Comparison of ENCODE assay signal across 18 mouse cellular contexts in the genomic region with DNA sequence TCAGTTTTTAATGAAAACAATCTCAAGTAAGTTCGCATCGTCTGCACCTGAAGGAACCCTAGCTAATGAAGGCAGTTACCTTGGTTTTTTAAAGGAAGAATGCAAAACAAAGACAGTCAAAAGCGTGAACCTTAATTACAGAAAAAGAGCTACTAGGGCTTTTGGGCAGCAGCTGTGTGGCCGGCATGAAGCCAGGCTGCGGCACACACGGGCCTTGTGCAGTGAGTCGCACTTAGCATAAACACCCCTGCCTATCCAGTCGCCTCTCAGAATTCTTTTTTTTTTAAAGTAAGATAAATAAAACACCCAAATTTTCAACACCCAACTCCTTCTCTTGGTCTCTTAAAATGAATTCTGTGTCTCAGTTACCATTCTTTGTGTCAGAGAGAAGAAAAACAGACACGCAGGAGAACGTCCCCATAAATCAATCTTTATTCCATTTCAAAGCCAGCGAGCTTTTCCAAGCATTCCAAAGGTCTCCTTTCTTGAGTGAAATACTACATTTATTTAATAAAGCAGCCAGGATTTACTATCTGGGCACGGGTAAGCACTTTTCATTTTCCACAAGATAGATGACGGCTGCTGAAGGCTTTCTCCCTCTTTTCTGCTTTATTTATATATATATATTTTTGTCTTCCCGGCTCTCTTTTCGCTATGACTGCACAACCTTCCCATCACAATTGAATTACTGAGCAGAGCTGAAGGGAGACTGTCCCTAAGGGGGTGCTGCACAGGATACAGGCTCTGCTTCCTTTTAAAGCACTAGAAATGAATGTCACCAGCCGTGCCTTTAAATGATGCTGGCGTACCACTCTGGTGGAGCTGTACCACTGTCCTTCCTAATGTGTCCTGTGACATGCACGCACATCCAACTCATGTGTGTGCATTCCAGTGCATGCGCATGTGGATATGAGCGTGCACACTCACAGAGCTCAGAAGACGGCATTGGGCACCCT. TPM values are rescaled to one million over a fixed set of nuclear protein-coding genes. Genes with fewer than 3 reads are reported as not detected.
DNase-seq lines count a peak whose midpoint lies in the region; ATAC-seq and TF ChIP-seq lines count a peak whose summit lies in the region.
"Had no signal": no experiment of that assay in that cellular context is flagged by ENCODE, and none has a peak within 500 bp of the region (broad histone marks: within the 10 kb centered on the region; RNA-seq: fewer than 3 reads in every experiment).

No protein-coding gene starts in this region.

- no peaks in the 10 kb centered on the region for H3K36me3 ChIP-seq in kidney, postnatal 0 days (ENCODE audit: insufficient read depth, low read length)
- no peaks in the 10 kb centered on the region for H3K36me3 ChIP-seq in neural tube, embryonic 12.5 days
- no peaks in the 10 kb centered on the region for H3K36me3 ChIP-seq in neural tube, embryonic 14.5 days (ENCODE audit: control insufficient read depth, insufficient read depth, low read length)
- H3K36me3 ChIP-seq: embryonic facial prominence, embryonic 12.5 days had no signal

- TF ChIP-seq CTCF in kidney, postnatal 0 days (IDR thresholded peaks at IDR 0.05; ENCODE audit: low read depth), result no peak

- no peak for ATAC-seq in cerebellum, adult (ENCODE audit: insufficient number of reproducible peaks, low FRiP score, low TSS enrichment)
- no peak for ATAC-seq in kidney, postnatal 0 days (replicated peaks; ENCODE audit: low FRiP score, low read depth)
- peak; percentile 71 for ATAC-seq in neural tube, embryonic 12.5 days (ENCODE audit: low FRiP score, low read depth)
- no peak for ATAC-seq in neural tube, embryonic 14.5 days (ENCODE audit: low read depth)

- no peak overlapping the region for H3K27ac ChIP-seq in kidney, postnatal 0 days
- no peak overlapping the region for H3K27ac ChIP-seq in neural tube, embryonic 12.5 days
- H3K27ac ChIP-seq in neural tube, embryonic 14.5 days (ENCODE audit: low read depth, low read length), result 0 out of 2 replicates have a peak overlapping the region, but pooled peaks have one; percentile 29
- H3K27ac ChIP-seq: embryonic facial prominence, embryonic 12.5 days; layer of hippocampus, adult 2 months; left cerebral cortex, adult 2 months had no signal

- no peaks in the 10 kb centered on the region for H3K9me3 ChIP-seq in kidney, postnatal 0 days (replicated peaks; ENCODE audit: low read length)
- H3K9me3 ChIP-seq in neural tube, embryonic 12.5 days, result no peaks in the 10 kb centered on the region
- H3K9me3 ChIP-seq in neural tube, embryonic 14.5 days (ENCODE audit: control insufficient read depth, low read length), result no peaks in the 10 kb centered on the region
- H3K9me3 ChIP-seq: embryonic facial prominence, embryonic 12.5 days had no signal

- no peaks in the 10 kb centered on the region for H3K4me1 ChIP-seq in kidney, postnatal 0 days (replicated peaks; ENCODE audit: insufficient read depth, low read length)
- peaks cover 3% of the 10 kb centered on the region; the same call in 1 of the 2 replicates for H3K4me1 ChIP-seq in neural tube, embryonic 12.5 days
- H3K4me1 ChIP-seq in neural tube, embryonic 14.5 days (ENCODE audit: control insufficient read depth, insufficient read depth, low read length), result peaks cover 11% of the 10 kb centered on the region; the same call in 1 of the 2 replicates

- no peaks in the 10 kb centered on the region for H3K27me3 ChIP-seq in kidney, postnatal 0 days (ENCODE audit: insufficient read depth, low read length)
- H3K27me3 ChIP-seq in neural tube, embryonic 12.5 days (replicated peaks), result no peaks in the 10 kb centered on the region
- H3K27me3 ChIP-seq in neural tube, embryonic 14.5 days (ENCODE audit: control insufficient read depth, insufficient read depth, low read length), result no peaks in the 10 kb centered on the region
- H3K27me3 ChIP-seq: embryonic facial prominence, embryonic 12.5 days had no signal

- DNase-seq in cerebellum, postnatal 10 days, result peak; percentile 66 to 79
- peak; percentile 61 for DNase-seq in kidney, postnatal 0 days (ENCODE audit: low spot score)
- DNase-seq in kidney, adult 11 months, result no peak
- no peak for DNase-seq in neural tube, embryonic 10.5 days (ENCODE audit: extremely low spot score, low spot score)
- DNase-seq in natural killer cell, adult 2 months (ENCODE audit: low spot score in 2 of 2), result no peak
- DNase-seq: kidney, adult 8-10 months; lung, adult 2 months; spleen, adult 18-20 months; thymus, postnatal 36 days had no signal

- WGBS in kidney, postnatal 0 days, result 41% methylated on average over 21 of the region's 21 CpGs
- WGBS in neural tube, embryonic 12.5 days, result 48% methylated on average over 21 of the region's 21 CpGs
- WGBS in neural tube, embryonic 14.5 days, result 38% methylated on average over 21 of the region's 21 CpGs

- H3K4me3 ChIP-seq in kidney, postnatal 0 days (replicated peaks; ENCODE audit: low read depth, low read length), result no peak overlapping the region
- no peak overlapping the region for H3K4me3 ChIP-seq in neural tube, embryonic 12.5 days
- no peak overlapping the region for H3K4me3 ChIP-seq in neural tube, embryonic 14.5 days (ENCODE audit: low read depth, low read length)
- H3K4me3 ChIP-seq: embryonic facial prominence, embryonic 12.5 days; layer of hippocampus, adult 2 months; left cerebral cortex, adult 2 months; myocyte had no signal

- H3K4me2 ChIP-seq in kidney, postnatal 0 days (ENCODE audit: low read length), result no peak overlapping the region
- H3K4me2 ChIP-seq in neural tube, embryonic 12.5 days (replicated peaks), result no peak overlapping the region
- no peak overlapping the region for H3K4me2 ChIP-seq in neural tube, embryonic 14.5 days (ENCODE audit: low read depth, low read length)
- H3K4me2 ChIP-seq: embryonic facial prominence, embryonic 12.5 days; heart, embryonic 11.5 days had no signal

- H3K9ac ChIP-seq in kidney, postnatal 0 days (ENCODE audit: low read depth, low read length), result no peak overlapping the region
- no peak overlapping the region for H3K9ac ChIP-seq in neural tube, embryonic 12.5 days
- no peak overlapping the region for H3K9ac ChIP-seq in neural tube, embryonic 14.5 days (replicated peaks; ENCODE audit: low read depth, low read length)
- H3K9ac ChIP-seq: embryonic facial prominence, embryonic 12.5 days had no signal

RNA-seq across cellular contexts. Expression of a gene that starts 39.0 kb away (rescaled TPM):
- 3.4 and 4.1 TPM in 2 replicates for polyA plus RNA-seq in kidney, postnatal 0 days (2015; fragmentation: Nextera tagmentation; extraction: Ambion mirVana)
- polyA plus RNA-seq in neural tube, embryonic 12.5 days (2016; fragmentation: Nextera tagmentation; extraction: Ambion mirVana), result 6.9 and 8.9 TPM in 2 replicates
- 39.1 and 47.7 TPM in 2 replicates for polyA plus RNA-seq in neural tube, embryonic 14.5 days (2014; fragmentation: Nextera tagmentation; extraction: Ambion mirVana)
- polyA plus RNA-seq: liver, adult 2 months; lung, adult 2 months; myocyte had no signal

Comparison
In these comparisons a context has a peak if more than half of its experiments do, and no peak if none do; other contexts are left out.
1. DNase-seq: peak in cerebellum, postnatal 10 days (2 of 2) and kidney, postnatal 0 days (single experiment); none in kidney, adult 11 months (single experiment), neural tube, embryonic 10.5 days (single experiment) and natural killer cell, adult 2 months (0 of 2).